Mouse (Mus musculus) cortical plate, adult 2 months (tissue): Measurements from ENCODE around the gene Slc9a3r2.

Experiments used
- CTCF ChIP-seq: fragments of 200-500 bp; IDR thresholded peaks from 2 replicates; pipeline ENCODE4 v1.5.1; 2011; ENCODE audit warnings: mild to moderate bottlenecking, control low read depth, low read length; ENCODE audit not compliant: insufficient read depth; ENCODE audit errors: extremely low read depth
- POLR2A ChIP-seq: fragments of 200-500 bp; IDR thresholded peaks from 2 replicates; pipeline ENCODE4 v1.6.1; 2011; ENCODE audit warnings: mild to moderate bottlenecking, low read length, control low read depth; ENCODE audit not compliant: insufficient read depth; ENCODE audit errors: extremely low read depth

GRCm38 (mm10) chr17:24596073-24596466, 54.1 kb downstream of the Slc9a3r2 start:
- TF ChIP-seq CTCF: no peak
- TF ChIP-seq POLR2A: no peak
